Mouse (Mus musculus) cortical plate, adult 2 months (tissue): Measurements from ENCODE around the gene Pdcd4.

Experiments
- CTCF ChIP-seq: fragments of 200-500 bp; IDR thresholded peaks from 2 replicates; pipeline ENCODE4 v1.5.1; 2011; ENCODE audit warnings: mild to moderate bottlenecking, control low read depth, low read length; ENCODE audit not compliant: insufficient read depth; ENCODE audit errors: extremely low read depth
- POLR2A ChIP-seq: fragments of 200-500 bp; IDR thresholded peaks from 2 replicates; pipeline ENCODE4 v1.6.1; 2011; ENCODE audit warnings: mild to moderate bottlenecking, low read length, control low read depth; ENCODE audit not compliant: insufficient read depth; ENCODE audit errors: extremely low read depth

DNA sequence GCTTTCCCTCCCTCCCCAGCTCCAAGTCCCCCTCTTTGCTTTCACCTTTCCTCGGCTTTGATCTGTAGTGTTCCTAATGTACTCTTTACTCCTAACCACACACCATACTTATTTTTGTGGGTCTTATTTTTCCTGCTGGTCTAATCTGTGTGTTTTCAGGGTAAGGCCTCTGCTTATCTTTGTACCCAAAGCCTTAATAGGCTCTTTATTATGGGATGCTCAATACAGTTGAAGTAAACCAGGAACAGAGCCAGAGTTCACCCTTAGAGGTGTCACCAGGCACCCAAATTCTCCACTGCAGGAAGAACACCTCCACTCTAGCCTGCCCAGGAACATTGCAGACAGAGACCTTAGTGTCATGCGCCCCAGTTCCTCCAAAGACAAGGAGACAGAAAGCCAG is 462 bp upstream of the Pdcd4 start:
- TF ChIP-seq CTCF (no peak), POLR2A (no peak)
